Mouse (Mus musculus) myocyte (in vitro differentiated cells): Measurements from ENCODE around the gene Pparg.

Experiments
- CEBPB ChIP-seq: IDR thresholded peaks from 2 replicates; pipeline ENCODE4 v1.6.1; 2011; ENCODE audit warnings: mild to moderate bottlenecking, moderate library complexity; ENCODE audit not compliant: poor library complexity, insufficient read depth, severe bottlenecking
- E2F4 ChIP-seq: IDR thresholded peaks from one replicate; pipeline ENCODE4 v1.6.1; 2011; ENCODE audit warnings: mild to moderate bottlenecking, control low read depth, moderate library complexity; ENCODE audit not compliant: insufficient read depth
- MAX ChIP-seq: IDR thresholded peaks from one replicate; pipeline ENCODE4 v1.6.1; 2011; ENCODE audit warnings: low read depth, mild to moderate bottlenecking, control low read depth
- MYOD1 ChIP-seq, 3 experiments: IDR thresholded peaks; one replicate each; pipeline ENCODE4 v1.6.1; 2011; ENCODE audit warnings: control low read depth in 2 of 3, low read depth in 2 of 3, mild to moderate bottlenecking in 2 of 3, moderate library complexity in 1 of 3; ENCODE audit not compliant: insufficient read length in 2 of 3, control insufficient read depth in 1 of 3
- MYOG ChIP-seq, 3 experiments: IDR thresholded peaks; one replicate each; pipeline ENCODE4 v1.6.1; 2011; ENCODE audit warnings: control low read depth in 2 of 3, low read depth in 2 of 3, mild to moderate bottlenecking in 2 of 3; ENCODE audit not compliant: insufficient read length in 2 of 3, control insufficient read depth in 1 of 3, insufficient read depth in 1 of 3
- POLR2A ChIP-seq: IDR thresholded peaks from one replicate; pipeline ENCODE4 v1.6.1; 2011; ENCODE audit warnings: low read depth, mild to moderate bottlenecking, control low read depth, moderate library complexity; ENCODE audit not compliant: insufficient read length
- POLR2AphosphoS2 ChIP-seq: IDR thresholded peaks from one replicate; pipeline ENCODE4 v1.6.1; 2011; ENCODE audit warnings: low read depth, control low read depth; ENCODE audit not compliant: insufficient read length
- REST ChIP-seq: IDR thresholded peaks from one replicate; pipeline ENCODE4 v1.6.1; 2011; ENCODE audit warnings: mild to moderate bottlenecking, control low read depth, moderate library complexity; ENCODE audit not compliant: insufficient read depth, insufficient read length
- TCF12 ChIP-seq: IDR thresholded peaks from one replicate; pipeline ENCODE4 v1.6.1; 2011; ENCODE audit warnings: mild to moderate bottlenecking, control low read depth; ENCODE audit not compliant: poor library complexity, insufficient read depth, severe bottlenecking
- TCF3 ChIP-seq: IDR thresholded peaks from one replicate; pipeline ENCODE4 v1.6.1; 2011; ENCODE audit warnings: low read depth, control low read depth; ENCODE audit not compliant: insufficient read length
- USF1 ChIP-seq: IDR thresholded peaks from one replicate; pipeline ENCODE4 v1.6.1; 2011; ENCODE audit warnings: low read depth, mild to moderate bottlenecking, control low read depth, moderate library complexity

DNA sequence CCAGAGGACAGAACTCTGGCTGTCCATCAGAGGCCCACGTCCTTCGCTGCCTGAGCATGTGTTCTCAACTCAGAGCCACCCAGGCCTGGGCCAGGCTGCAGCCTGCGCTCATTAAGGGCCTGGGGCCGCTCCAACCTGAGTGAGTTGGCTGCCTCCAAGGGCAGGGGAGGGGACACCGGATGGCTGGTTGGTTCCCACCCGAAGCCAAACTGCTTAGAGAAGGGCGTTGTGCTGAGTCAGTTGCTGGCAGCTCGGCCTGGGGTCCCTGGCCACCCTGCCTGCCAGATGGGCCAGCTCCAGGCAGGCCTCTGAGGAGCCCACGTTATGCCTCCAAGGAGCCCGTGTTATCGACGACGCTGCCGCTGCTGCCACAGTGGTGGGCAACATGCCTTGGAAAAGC, 138.8 kb downstream of the Pparg start:
- no peak for TF ChIP-seq POLR2AphosphoS2
- no peak for TF ChIP-seq E2F4
- TF ChIP-seq POLR2A: no peak
- TF ChIP-seq TCF3: no peak
- no peak for TF ChIP-seq CEBPB
- no peak for TF ChIP-seq TCF12
- no peak for TF ChIP-seq MAX
- no peak for TF ChIP-seq REST
- no peak for TF ChIP-seq MYOG (IDR thresholded peaks at IDR 0.05; ENCODE audit: control insufficient read depth in 1 of 3, insufficient read depth in 1 of 3, insufficient read length in 2 of 3, low read depth in 2 of 3)
- TF ChIP-seq USF1: no peak
- no peak for TF ChIP-seq MYOD1 (IDR thresholded peaks at IDR 0.05; ENCODE audit: control insufficient read depth in 1 of 3, insufficient read length in 2 of 3, low read depth in 2 of 3)
